Mouse (Mus musculus): ENCODE measurements around the gene Slc26a11.
A peak's percentile ranks its signal among the peaks of the same experiment; 100 is the strongest.

Gene Slc26a11

DNA sequence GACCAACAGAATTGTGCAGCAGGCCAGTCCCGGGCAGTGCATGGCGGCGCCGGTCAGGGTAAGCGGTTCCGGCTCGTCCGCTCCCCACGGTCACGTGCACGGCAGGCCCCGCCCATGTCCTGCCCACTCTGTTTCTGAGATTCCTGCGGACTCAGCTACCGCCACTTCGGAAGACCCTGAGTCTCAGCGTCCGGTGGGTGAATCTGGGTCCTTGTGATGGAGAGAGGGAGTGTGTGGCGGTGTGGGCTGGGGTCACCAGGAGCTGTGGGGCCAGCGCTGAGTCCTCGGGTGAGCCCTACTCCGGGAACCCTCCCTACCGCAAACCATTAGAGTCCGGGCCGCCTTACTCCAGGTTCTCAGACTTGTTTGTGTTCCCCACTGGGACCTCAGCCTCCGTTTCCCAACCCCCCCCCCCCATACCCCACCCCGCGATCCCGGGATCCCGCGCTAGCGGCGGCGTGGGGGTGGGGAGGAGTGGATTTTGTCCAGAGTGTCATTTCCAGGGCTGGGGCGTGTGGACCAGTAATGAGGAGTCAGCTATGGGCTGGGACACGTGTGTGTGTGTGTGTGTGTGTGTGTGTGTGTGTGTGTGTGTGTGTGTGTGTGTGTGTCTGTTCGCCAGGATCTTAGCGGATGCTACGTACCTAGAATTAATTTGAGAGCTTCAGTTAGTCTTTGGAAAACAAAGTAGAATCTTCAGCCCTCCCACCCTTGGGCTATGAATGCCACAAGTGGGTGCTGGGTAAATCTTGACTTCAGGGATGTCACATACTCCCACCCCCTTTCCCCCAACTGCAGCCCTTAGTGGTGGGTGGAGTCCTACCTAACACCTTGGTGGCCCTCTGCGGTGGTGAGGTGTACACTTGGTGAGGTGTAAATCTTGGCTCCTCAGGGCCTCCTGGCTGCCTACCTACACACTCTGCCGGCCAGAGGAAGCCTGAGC lies at the start of gene Slc26a11, which contains the start of gene Sgsh:
Gene Slc26a11 (plus strand): TSS at position 115 of the 943 bp plus-strand sequence.
Gene Sgsh (minus strand): TSS at position 94 of the 943 bp plus-strand sequence.
- DNase-seq (ENCODE audit: low spot score) = peak; percentile 80

DNA sequence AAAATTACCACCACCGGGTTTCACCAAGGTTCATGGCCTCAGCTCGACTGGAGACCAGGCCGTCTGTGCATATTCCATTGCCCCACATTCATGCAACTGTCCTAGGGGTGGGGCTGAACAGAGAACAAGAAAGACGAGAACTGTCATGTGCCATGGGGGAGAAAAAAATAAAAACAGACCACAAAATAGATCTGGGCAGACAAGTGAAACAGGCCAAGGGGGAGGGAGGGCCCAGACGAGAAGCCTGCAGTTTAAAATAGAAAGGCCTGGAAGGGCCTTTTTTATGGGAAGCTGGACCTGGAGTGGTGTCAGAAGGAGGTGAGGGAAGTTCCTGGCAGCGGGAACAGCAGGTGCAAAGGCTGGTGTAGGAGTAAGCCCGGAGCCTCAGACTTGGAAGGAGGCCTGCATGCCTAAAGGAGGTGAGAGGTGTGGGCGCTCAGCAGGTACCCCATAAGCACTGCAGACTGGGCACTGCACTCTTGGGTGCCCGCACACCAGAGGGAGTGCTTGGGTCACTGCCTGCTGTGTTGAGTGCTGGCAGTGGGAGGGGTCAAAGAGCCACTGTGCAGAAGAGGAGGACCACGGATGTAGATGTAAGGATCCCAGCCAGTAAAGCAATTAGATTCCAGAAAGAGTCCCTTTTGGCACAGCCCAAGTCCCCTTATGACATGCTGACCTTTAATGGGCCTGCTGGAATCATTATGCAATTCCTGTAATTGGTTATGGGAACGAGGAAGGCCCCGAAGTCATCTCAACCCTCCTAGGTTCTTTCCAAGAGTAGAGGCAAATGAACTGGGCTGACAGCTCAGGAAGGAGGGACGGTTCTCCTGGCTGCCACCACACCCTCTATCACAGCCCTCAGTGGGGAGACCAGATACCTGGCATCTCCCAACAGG lies 48.3 kb upstream of the Slc26a11 start:
- DNase-seq (ENCODE audit: low spot score) = no peak

DNA sequence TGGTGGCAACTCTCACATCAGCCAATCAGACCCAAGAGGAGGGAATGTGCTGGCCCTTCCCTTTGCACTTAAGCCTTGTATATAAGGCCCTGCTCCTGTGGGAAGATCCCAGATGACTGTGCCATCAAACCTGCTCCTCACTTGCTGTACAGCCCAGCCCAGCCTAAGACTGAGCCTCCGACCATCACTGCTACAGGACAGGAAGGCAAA lies 47.8 kb upstream of the Slc26a11 start, which contains the start of gene Card14:
Gene Card14 (plus strand): TSS at position 111 of the 210 bp plus-strand sequence.
- DNase-seq (ENCODE audit: low spot score) = no peak

DNA sequence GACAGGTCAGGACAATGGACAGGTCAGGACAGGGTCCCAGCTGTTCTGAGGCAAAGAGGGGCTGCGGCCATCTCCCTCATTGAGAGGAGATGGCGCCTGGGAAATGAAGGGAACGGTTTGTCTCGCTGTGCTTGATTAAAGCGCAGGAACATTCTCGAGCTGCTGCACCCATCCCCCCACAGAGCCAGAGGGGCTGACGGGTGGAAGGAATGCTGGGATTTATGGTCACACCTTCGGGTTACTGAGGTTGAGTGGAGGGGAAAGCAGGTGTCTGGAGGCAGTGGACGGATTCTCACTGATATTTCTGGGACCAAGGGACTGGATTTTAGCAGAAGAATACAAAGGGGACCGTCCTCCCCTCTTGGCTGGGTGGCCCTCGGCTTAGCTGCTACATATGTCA lies 47.4 kb upstream of the Slc26a11 start:
- no peak for DNase-seq (ENCODE audit: low spot score)

DNA sequence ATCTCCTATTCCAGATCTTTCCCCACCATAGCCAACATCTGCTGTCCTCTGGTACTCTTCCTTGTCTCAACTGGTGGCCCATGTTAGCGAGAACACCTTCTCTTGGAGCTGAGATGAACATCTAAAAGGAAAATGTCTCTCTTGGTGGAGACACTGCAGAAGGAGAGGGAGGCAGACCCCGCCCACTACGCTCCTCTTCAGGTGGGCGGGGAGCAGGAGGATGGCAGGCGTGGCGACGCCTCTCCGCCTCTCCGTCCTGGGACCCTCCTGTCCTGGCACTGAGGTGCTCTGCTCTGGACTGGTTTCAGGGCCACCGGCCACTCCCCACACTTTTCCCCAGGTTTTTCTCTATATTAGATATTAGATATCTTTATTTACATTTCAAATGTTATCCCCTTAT lies 44.7 kb upstream of the Slc26a11 start:
- DNase-seq (ENCODE audit: low spot score) = no peak

DNA sequence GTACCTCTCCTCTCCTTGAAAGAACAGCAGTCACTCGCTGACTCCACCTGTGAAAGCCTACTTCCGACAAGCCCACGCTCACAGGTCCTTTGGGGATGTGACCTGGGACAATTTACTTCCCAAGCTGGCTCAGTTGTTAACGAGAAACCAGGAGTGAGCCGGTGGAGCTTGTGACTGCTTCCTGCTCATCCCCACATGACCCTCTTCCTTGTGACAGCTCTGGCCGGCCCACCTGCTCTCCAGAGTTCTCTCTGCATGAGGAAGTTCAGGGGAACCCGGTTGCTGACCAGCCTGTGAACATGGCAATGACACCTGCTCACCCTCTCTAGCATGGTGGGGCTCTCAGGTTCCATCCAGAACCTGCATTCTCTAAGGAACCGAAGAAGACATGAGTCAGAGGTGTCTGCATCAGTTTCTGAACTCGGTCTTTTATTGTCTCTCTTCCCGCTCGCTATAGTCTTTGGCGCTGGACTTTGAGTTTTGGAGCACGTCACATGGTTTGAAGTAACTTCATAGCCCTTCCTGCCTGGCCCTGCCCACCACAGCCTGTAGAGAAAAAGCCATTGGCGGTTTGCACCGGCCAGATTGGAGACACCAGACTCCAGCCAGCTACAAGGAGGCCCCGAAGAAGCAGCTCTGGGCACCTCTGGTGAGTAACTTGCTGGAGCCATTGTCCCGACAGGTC lies 41.0 kb upstream of the Slc26a11 start:
- no peak for DNase-seq (ENCODE audit: low spot score)

DNA sequence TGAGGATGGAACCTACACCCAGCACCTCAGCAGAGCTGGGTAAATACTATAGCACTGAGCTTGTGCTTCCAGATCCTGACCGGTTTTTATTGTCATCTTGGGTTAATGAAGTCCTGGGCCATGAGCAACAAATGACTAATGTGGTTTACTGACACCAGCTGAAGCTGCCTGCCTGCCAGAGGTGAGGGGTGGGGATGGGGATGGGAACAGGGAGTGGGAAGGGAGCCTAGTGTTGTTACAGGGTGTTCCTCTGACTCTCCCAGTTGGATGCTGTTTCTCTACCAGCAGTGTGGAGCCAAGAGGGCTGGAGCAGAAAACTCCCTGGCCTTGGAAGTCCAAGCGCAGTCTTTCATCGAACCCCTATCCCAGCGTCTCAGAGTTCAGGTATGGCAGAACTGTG lies 38.6 kb upstream of the Slc26a11 start:
- no peak for DNase-seq (ENCODE audit: low spot score)

DNA sequence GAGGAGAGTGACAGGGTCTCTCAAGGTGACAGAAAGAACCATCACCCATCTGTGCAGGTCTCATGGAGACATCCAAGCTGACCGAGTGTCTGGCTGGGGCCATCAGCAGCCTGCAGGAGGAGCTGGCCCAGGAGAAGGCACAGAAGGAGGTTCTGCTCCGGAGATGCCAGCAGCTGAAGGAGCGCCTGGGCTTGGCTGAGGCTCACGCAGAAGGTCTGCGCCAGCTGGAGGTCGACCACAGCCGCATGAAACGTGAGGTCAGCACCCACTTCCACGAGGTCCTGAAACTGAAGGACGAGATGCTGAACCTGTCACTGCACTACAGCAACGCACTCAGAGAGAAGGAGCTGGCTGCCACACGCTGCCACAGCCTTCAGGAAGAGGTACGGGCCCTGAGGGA lies 32.8 kb upstream of the Slc26a11 start:
- no peak for DNase-seq (ENCODE audit: low spot score)

DNA sequence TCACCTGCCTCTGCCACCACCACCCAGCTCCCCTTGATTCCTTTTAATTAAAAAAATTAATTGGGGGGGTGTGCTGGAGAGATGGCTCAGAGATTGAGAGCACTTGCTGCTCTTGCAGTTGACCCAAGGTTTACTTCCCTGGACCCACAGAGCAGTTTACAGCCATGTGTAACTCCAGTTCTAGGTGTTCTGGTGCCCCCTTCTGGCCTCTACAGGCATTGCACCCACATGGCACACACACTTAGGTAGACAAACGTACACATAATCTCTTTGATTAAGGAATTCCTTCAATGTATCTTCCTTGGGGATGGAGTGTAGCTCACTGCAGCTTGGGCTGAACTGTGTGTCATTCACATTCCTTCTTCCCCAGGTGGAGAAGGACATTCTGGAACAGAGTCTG lies 30.3 kb upstream of the Slc26a11 start:
- DNase-seq (ENCODE audit: low spot score) = no peak

DNA sequence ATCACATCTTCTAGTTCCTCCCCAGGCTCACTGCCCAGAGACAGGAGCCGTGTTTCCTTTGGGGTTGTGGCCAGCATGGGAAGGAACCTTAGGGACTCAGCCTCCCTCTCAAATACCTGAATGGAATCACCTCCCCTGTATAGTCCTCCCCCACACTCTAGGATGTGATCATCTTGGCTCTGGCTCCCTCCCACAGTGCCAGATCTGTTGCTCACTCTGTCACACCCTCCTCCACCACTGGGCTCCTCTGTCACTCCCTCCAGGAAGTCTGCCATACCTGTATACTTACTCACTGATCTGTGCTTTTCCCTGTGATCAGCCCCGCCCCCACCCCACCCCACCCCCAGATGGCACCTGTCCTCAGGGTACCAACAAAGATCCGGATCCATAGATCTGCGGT lies 24.8 kb upstream of the Slc26a11 start:
- no peak for DNase-seq (ENCODE audit: low spot score)

DNA sequence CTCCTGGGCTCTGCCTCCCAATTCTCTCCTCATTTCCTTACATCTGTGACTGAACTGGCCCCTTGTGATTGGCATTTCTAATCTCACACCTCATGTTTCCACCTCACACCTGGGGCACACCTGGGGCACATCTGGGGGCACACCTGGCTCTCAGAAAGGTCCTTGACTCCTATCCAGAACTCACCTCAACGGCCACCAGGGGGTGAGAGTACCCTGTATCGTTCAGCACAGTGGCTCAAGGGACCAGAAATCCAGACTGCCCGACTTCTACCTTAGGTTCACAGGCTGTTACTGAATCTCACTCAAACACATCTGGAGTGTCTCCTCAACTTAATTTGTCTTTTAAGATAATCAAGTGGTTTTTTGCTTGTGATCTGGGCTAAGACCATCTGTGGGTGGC lies 23.4 kb upstream of the Slc26a11 start:
- no peak for DNase-seq (ENCODE audit: low spot score)

DNA sequence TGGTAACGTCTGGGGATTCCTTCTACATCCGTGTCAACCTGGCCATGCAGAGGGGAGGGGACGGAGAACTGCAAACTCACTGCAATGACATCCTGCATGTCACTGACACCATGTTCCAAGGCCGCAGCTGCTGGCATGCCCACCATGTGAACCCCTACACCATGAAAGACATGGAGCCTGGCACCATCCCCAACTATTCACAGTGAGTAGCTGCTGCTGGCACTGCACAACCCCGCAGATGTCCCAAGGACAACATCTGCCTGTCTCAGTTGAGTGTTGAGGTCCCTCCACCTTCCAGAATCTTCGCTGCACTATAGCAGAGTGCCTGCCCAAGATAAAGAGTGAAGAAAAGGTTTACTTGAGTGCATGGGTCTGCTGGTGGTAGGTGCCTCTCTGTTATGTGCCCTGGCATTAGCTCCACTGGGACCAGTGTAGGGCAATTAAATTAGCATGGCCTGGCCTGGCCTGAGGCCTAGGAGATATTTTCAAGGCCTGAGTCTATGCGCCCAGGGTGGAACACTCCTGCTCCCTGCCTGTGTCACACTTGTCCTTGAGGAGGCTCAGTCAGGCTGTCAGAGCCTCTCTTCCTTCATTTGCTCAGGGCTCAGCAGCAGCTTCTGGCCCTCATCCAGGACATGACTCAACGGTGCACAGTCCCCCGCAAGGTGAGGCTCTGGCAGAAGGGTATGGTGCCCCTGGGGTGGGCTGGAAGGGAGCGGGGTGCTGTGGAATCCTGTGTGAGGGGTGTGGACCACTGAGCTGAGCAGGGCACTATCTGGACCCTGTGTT lies 16.9 kb upstream of the Slc26a11 start:
- DNase-seq (ENCODE audit: low spot score) = peak; percentile 60

DNA sequence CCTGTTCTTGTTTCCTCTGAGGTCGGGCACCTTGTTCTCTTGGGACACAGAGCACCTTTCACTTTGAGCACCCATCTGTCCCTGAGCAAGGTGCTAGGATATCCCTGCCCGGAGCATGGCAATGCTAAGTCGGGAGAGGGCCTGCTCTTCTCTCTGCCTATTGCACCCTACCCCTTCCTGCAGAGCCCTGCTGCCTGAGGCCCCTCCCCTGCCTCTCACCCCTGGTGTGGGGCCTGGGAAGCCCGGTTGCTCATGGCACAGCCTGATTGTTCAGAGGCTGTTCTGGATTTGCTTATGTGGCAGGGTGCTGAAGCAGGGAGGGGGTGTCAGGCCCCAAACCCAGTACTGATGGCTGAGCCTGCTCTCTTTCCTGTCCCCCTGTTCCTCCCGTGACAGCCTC lies 16.2 kb upstream of the Slc26a11 start:
- no peak for DNase-seq (ENCODE audit: low spot score)

DNA sequence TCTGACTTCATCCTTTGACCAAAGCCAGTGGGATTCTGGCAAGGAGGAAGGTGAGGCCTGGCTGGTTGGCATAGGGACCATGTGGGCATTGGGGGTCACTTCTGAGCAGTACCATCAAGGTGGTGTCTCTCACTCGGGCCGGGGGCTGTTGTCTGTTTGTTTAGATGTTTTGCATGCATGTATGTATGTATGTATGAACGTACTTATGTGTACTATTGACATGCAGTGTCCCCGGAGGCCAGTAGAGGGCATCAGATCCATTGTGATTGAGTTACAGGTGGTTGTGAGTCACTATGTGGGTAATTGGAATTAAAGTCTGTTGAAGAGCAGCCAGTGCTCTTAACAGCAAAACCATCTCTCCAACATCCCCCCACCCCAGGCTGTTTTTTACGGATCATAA lies 15.7 kb upstream of the Slc26a11 start:
- DNase-seq (ENCODE audit: low spot score) = no peak

DNA sequence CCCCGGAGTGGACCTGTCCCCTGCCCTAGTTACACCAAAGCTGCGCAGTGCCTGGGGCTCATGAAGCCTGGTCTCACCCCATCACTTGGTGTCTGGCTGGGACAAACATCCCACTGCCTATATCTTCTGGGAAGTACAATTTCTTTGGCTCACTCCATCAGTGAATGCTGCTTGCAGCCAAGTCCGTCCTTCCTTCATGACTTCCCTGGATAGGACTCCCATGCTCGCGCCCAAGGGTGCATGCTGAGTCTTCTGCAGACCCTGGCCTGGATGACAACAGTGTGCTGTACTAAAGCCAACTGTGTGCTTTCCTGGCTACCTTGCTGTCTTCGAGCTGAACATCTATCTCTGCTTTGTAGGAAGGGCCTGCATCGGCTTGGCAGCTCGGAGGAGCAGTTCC lies 11.2 kb upstream of the Slc26a11 start:
- DNase-seq (ENCODE audit: low spot score) = no peak

DNA sequence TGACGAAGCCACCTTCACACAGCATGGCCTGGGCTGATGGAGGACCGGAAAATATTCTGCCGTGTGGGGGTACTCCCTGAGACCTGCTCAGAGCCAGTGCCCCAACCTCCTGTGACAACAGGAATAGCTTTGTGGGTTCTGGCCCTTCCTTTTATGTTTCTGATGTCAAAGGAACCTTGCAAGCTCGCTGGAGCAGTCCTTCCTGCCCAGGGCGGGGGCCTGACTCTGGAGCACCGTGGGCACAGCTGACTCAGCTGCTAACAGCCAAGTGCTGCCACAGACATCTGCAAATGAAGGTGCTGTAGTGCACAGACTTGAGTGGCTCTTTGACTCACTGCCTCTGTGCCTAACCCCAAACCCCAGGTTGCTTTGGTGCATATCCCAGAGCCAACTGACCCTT lies 10.5 kb upstream of the Slc26a11 start:
- no peak for DNase-seq (ENCODE audit: low spot score)

DNA sequence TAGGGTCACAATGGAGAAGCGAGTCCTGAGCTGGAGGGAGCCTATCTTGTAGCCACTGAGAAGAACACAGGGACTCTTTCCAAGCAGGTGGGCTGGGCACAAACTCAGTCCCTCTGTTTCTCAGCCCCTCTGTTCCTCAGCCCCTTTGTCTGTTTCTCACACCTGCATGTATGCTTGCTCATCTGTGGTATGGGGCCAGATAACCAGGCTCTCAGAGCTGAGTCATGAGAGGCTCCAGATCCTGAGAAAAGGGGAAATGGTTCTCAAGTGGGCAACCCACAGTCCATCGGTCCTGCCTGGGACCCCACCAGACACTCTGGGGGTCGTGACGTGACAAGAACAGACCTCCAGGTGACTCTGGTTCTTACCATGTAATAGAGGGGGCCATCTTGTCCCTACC lies 8.2 kb upstream of the Slc26a11 start:
- DNase-seq (ENCODE audit: low spot score) = no peak

DNA sequence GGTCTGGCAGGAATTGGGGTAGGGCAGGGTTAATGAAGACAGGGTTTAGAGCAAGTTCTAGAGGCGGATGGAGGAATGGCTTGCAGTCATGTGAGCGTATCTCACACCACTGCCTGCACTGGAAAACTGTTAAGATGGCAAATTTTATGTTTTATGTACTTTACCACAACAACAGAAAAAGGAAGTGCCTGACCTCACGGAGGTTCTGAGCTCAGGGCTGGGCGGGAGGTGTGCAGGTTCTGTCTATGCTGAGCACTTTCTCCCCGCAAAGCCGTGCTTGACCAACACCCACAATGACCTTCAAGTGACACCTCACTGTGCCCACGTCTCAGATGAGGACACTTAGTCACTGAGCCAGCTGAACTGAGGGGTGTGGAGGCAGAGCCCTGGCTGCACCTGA lies 3.2 kb upstream of the Slc26a11 start:
- DNase-seq (ENCODE audit: low spot score) = no peak

DNA sequence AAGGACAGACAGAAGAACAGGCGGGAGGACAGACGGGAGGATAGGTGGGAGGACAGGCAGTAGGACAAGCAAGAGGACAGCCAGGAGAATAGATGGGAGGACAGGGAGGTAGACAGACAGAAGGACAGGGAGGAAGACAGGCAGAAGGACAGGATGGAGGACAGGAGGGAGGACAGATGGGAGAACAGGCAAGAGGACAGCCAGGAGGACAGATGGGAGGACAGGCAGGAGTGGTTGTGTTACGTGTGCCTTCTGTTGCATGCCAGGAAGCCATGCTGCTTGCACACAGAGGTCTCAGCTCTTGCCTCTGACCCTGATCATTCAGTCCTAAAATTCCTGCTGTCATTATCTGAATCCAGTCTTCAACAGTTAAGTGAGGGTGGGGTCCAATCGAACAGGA lies 1.4 kb upstream of the Slc26a11 start:
- no peak for DNase-seq (ENCODE audit: low spot score)

DNA sequence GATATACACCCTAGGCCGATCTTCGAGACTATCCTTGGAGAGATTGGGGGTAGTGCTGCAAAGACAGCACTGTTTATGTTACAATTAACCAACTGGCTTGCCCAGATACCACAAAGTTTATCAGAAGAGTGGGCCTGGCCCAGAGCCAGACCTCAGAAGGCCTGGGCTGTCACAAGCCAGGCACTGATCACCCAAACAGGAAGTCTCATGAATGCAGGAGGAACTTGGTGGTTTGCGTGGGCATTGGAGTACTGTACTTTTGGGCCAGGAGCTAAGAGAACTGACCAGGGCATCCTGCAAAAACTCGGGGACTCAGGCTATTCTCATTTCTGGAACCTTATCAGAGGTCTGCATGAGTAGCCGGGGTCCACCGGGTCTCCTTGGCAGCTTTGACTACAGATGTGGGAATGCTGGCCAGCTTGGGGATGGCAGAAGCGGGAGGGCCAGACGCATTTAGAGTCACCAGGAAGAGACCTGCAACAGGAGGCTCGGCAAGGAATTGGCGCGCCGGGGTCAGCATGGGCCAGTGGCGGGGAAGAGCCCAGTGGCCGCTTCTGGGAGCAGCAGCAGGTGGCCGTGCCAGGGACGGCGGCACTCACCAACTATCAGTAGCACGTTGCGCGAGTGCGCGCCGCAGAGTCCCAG lies 437 bp upstream of the Slc26a11 start:
- DNase-seq (ENCODE audit: low spot score) = peak; percentile 87

DNA sequence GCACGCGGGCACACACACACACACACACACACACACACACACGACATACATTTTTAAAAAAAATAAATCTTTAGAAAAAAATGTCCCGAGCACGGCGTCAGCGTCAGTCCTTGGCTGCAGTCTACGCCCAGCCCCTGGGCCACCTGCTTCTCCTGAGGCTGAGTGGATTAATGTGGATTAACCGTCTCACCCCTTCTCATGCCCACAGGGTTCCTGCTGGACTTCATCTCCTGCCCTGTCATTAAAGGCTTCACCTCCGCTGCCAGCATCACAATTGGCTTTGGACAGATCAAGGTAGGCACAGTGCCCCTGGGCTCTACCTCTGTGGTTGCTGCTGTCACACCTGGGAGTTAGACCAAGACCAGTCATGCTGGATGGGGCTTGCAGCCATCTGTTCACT lies 3.7 kb downstream of the Slc26a11 start:
- DNase-seq (ENCODE audit: low spot score) = no peak

All from ovary, adult 18-20 months (tissue).